10 mouse cellular contexts compared by ENCODE assay signal in genomic region chr10:87666020-87666718, GRCm38 (mm10).
A peak's percentile ranks its signal among the peaks of the same experiment; 100 is the strongest.
DNase-seq lines count a peak whose midpoint lies in the region; ATAC-seq and TF ChIP-seq lines count a peak whose summit lies in the region.
"Had no signal": no experiment of that assay in that cellular context is flagged by ENCODE, and none has a peak within 500 bp of the region (broad histone marks: within the 10 kb centered on the region; RNA-seq: fewer than 3 reads in every experiment).

No protein-coding gene starts in this region.

- intact Hi-C loops in heart, postnatal 14 days (cut with DNase I): no loop called here

- 81% methylated on average over 9 of the region's 9 CpGs for WGBS in heart, embryonic 10.5 days
- WGBS in neural tube, embryonic 12.5 days: 58% methylated on average over 9 of the region's 9 CpGs
- 58% methylated on average over 9 of the region's 9 CpGs for WGBS in stomach, postnatal 0 days

- H3K4me1 ChIP-seq in heart, embryonic 10.5 days: no peaks in the 10 kb centered on the region
- H3K4me1 ChIP-seq in neural tube, embryonic 12.5 days: peaks cover 4% of the 10 kb centered on the region; the same call in 1 of the 2 replicates
- no peaks in the 10 kb centered on the region for H3K4me1 ChIP-seq in stomach, postnatal 0 days (replicated peaks; ENCODE audit: control insufficient read depth, insufficient read depth)
- H3K4me1 ChIP-seq: heart, embryonic 15.5 days; lung, embryonic 15.5 days had no signal

- DNase-seq in heart, adult 8-10 months (ENCODE audit: low spot score): peak; percentile 21
- DNase-seq in heart, embryonic 10.5 days (ENCODE audit: low spot score): no peak
- no peak for DNase-seq in neural tube, embryonic 10.5 days (ENCODE audit: extremely low spot score, low spot score)
- peak; percentile 2 to 4 for DNase-seq in heart, postnatal 14 days
- DNase-seq in stomach, postnatal 0 days (ENCODE audit: low spot score): no peak
- no peak for DNase-seq in urinary bladder, adult 2 months (ENCODE audit: low spot score)

- peak; percentile 68; the same call in 1 of the 2 replicates for ATAC-seq in neural tube, embryonic 12.5 days (ENCODE audit: low FRiP score, low read depth)
- ATAC-seq in stomach, postnatal 0 days (ENCODE audit: low FRiP score, low TSS enrichment): no peak
- ATAC-seq: activated CD4-positive, CD25-positive, alpha-beta regulatory T cell, adult 4 months had no signal

- no peak for TF ChIP-seq EP300 in stomach, postnatal 0 days (optimal IDR thresholded peaks at IDR 0.05)

- TF ChIP-seq CTCF in stomach, postnatal 0 days (IDR thresholded peaks at IDR 0.05; ENCODE audit: low read depth): no peak

- H3K9ac ChIP-seq in neural tube, embryonic 12.5 days: no peak overlapping the region
- H3K9ac ChIP-seq in stomach, postnatal 0 days (ENCODE audit: low read length): no peak overlapping the region
- H3K9ac ChIP-seq: heart, embryonic 15.5 days; lung, embryonic 15.5 days had no signal

- H3K4me3 ChIP-seq in heart, embryonic 10.5 days: no peak overlapping the region
- H3K4me3 ChIP-seq in neural tube, embryonic 12.5 days: no peak overlapping the region
- no peak overlapping the region for H3K4me3 ChIP-seq in stomach, postnatal 0 days (ENCODE audit: low read depth, low read length)
- H3K4me3 ChIP-seq: heart, embryonic 15.5 days; lung, embryonic 15.5 days had no signal

- H3K9me3 ChIP-seq in heart, embryonic 10.5 days: no peaks in the 10 kb centered on the region
- H3K9me3 ChIP-seq in neural tube, embryonic 12.5 days: no peaks in the 10 kb centered on the region
- H3K9me3 ChIP-seq in stomach, postnatal 0 days (ENCODE audit: control insufficient read depth, low read length): no peaks in the 10 kb centered on the region
- H3K9me3 ChIP-seq: heart, embryonic 15.5 days; lung, embryonic 15.5 days had no signal

- no peak overlapping the region for H3K4me2 ChIP-seq in neural tube, embryonic 12.5 days (replicated peaks)
- H3K4me2 ChIP-seq in stomach, postnatal 0 days (replicated peaks; ENCODE audit: low read depth): no peak overlapping the region
- H3K4me2 ChIP-seq: heart, embryonic 15.5 days; lung, embryonic 15.5 days had no signal

- no peak overlapping the region for H3K27ac ChIP-seq in heart, embryonic 10.5 days
- no peak overlapping the region for H3K27ac ChIP-seq in neural tube, embryonic 12.5 days
- peak overlapping the region; percentile 46; the same call in 1 of the 2 replicates for H3K27ac ChIP-seq in stomach, postnatal 0 days (replicated peaks)
- H3K27ac ChIP-seq: lung, embryonic 15.5 days had no signal

- H3K36me3 ChIP-seq in heart, embryonic 10.5 days: no peaks in the 10 kb centered on the region
- no peaks in the 10 kb centered on the region for H3K36me3 ChIP-seq in neural tube, embryonic 12.5 days
- no peaks in the 10 kb centered on the region for H3K36me3 ChIP-seq in stomach, postnatal 0 days (ENCODE audit: control insufficient read depth, insufficient read depth, low read length)
- H3K36me3 ChIP-seq: heart, embryonic 15.5 days; lung, embryonic 15.5 days had no signal

- H3K27me3 ChIP-seq in heart, embryonic 10.5 days (ENCODE audit: insufficient read depth, poor library complexity, severe bottlenecking): no peaks in the 10 kb centered on the region
- H3K27me3 ChIP-seq in neural tube, embryonic 12.5 days (replicated peaks): no peaks in the 10 kb centered on the region
- no peaks in the 10 kb centered on the region for H3K27me3 ChIP-seq in stomach, postnatal 0 days (ENCODE audit: control insufficient read depth, insufficient read depth, low read length)
- H3K27me3 ChIP-seq: heart, embryonic 15.5 days; lung, embryonic 15.5 days had no signal

Comparison
In these comparisons a context has a peak if more than half of its experiments do, and no peak if none do; other contexts are left out.
1. DNase-seq: peak in heart, adult 8-10 months (single experiment) and heart, postnatal 14 days (2 of 2); none in heart, embryonic 10.5 days (single experiment), neural tube, embryonic 10.5 days (single experiment), stomach, postnatal 0 days (single experiment) and urinary bladder, adult 2 months (single experiment).